ENCODE assay signal across 9 mouse cellular contexts in genomic region chr2:33754980-33755632, GRCm38 (mm10).
DNase-seq lines count a peak whose midpoint lies in the region; ATAC-seq and TF ChIP-seq lines count a peak whose summit lies in the region.
"Had no signal": no experiment of that assay in that cellular context is flagged by ENCODE, and none has a peak within 500 bp of the region (broad histone marks: within the 10 kb centered on the region; RNA-seq: fewer than 3 reads in every experiment).

No protein-coding gene starts in this region.

- 56% methylated on average over 7 of the region's 7 CpGs for WGBS in lung, embryonic 14.5 days
- 77% methylated on average over 7 of the region's 7 CpGs for WGBS in embryonic facial prominence, embryonic 10.5 days
- 59% methylated on average over 7 of the region's 7 CpGs for WGBS in heart, embryonic 10.5 days
- 33% methylated on average over 7 of the region's 7 CpGs for WGBS in liver, postnatal 0 days (ENCODE audit: insufficient replicate concordance)

- H3K27me3 ChIP-seq in lung, embryonic 14.5 days (ENCODE audit: insufficient read depth, low read length) = no peaks in the 10 kb centered on the region
- no peaks in the 10 kb centered on the region for H3K27me3 ChIP-seq in embryonic facial prominence, embryonic 10.5 days (replicated peaks; ENCODE audit: low read depth, poor library complexity, severe bottlenecking)
- H3K27me3 ChIP-seq in heart, embryonic 10.5 days (ENCODE audit: insufficient read depth, poor library complexity, severe bottlenecking) = 0 out of 2 replicates have a peak, but pooled peaks cover 7% of the 10 kb centered on the region
- no peaks in the 10 kb centered on the region for H3K27me3 ChIP-seq in liver, postnatal 0 days (ENCODE audit: insufficient read depth, low read length)

- no peak for ATAC-seq in lung, embryonic 14.5 days (ENCODE audit: insufficient read depth)
- 0 out of 2 replicates have a peak, but pooled peaks have one; percentile 29 for ATAC-seq in liver, postnatal 0 days

- no peak overlapping the region for H3K4me3 ChIP-seq in lung, embryonic 14.5 days (ENCODE audit: low read depth, low read length)
- no peak overlapping the region for H3K4me3 ChIP-seq in embryonic facial prominence, embryonic 10.5 days
- no peak overlapping the region for H3K4me3 ChIP-seq in heart, embryonic 10.5 days
- no peak overlapping the region for H3K4me3 ChIP-seq in liver, postnatal 0 days (ENCODE audit: low read depth, low read length)
- H3K4me3 ChIP-seq: erythroblast, embryonic 14.5 days had no signal

- H3K27ac ChIP-seq in lung, embryonic 14.5 days (ENCODE audit: low read depth) = peak overlapping the region; percentile 89; the same call in 1 of the 2 replicates
- peak overlapping the region; percentile 77 for H3K27ac ChIP-seq in embryonic facial prominence, embryonic 10.5 days (replicated peaks)
- peak overlapping the region; percentile 60; the same call in 1 of the 2 replicates for H3K27ac ChIP-seq in heart, embryonic 10.5 days
- peak overlapping the region; percentile 22; the same call in 1 of the 2 replicates for H3K27ac ChIP-seq in liver, postnatal 0 days (ENCODE audit: low read depth)

- DNase-seq in lung, embryonic 14.5 days = no peak
- DNase-seq in lung, postnatal 36 days = no peak
- DNase-seq in embryonic facial prominence, embryonic 10.5 days (ENCODE audit: low spot score) = no peak
- DNase-seq in heart, embryonic 10.5 days (ENCODE audit: low spot score) = no peak
- DNase-seq in liver, postnatal 0 days = no peak
- no peak for DNase-seq in embryo, embryonic 9.5 days (ENCODE audit: extremely low spot score)
- DNase-seq in adrenal gland, adult 2 months = no peak
- no peak for DNase-seq in lung, postnatal 10 days

- H3K4me1 ChIP-seq in lung, embryonic 14.5 days (ENCODE audit: insufficient read depth) = peaks cover 31% of the 10 kb centered on the region
- H3K4me1 ChIP-seq in embryonic facial prominence, embryonic 10.5 days = peaks cover 54% of the 10 kb centered on the region
- H3K4me1 ChIP-seq in heart, embryonic 10.5 days = peaks cover 48% of the 10 kb centered on the region
- peaks cover 18% of the 10 kb centered on the region for H3K4me1 ChIP-seq in liver, postnatal 0 days (ENCODE audit: insufficient read depth)

- TF ChIP-seq CTCF in lung, embryonic 14.5 days (IDR thresholded peaks at IDR 0.05; ENCODE audit: low read depth) = no peak
- TF ChIP-seq CTCF in liver, postnatal 0 days (IDR thresholded peaks at IDR 0.05; ENCODE audit: low read depth) = no peak

- peaks cover 13% of the 10 kb centered on the region; the same call in 1 of the 2 replicates for H3K36me3 ChIP-seq in lung, embryonic 14.5 days (ENCODE audit: insufficient read depth)
- peaks cover 16% of the 10 kb centered on the region for H3K36me3 ChIP-seq in embryonic facial prominence, embryonic 10.5 days (replicated peaks)
- H3K36me3 ChIP-seq in heart, embryonic 10.5 days = no peaks in the 10 kb centered on the region
- H3K36me3 ChIP-seq in liver, postnatal 0 days (replicated peaks; ENCODE audit: insufficient read depth, low read length) = no peaks in the 10 kb centered on the region

- no peak overlapping the region for H3K9ac ChIP-seq in lung, embryonic 14.5 days
- H3K9ac ChIP-seq in liver, postnatal 0 days (replicated peaks) = no peak overlapping the region

- no peak for TF ChIP-seq EP300 in liver, postnatal 0 days (IDR thresholded peaks at IDR 0.05; ENCODE audit: low read depth)

- H3K4me2 ChIP-seq in lung, embryonic 14.5 days = no peak overlapping the region
- no peak overlapping the region; the same call in 1 of the 2 replicates for H3K4me2 ChIP-seq in liver, postnatal 0 days (ENCODE audit: low read depth, low read length)

- H3K9me3 ChIP-seq in lung, embryonic 14.5 days (ENCODE audit: low read depth, low read length) = no peaks in the 10 kb centered on the region
- no peaks in the 10 kb centered on the region for H3K9me3 ChIP-seq in embryonic facial prominence, embryonic 10.5 days
- no peaks in the 10 kb centered on the region for H3K9me3 ChIP-seq in heart, embryonic 10.5 days
- no peaks in the 10 kb centered on the region for H3K9me3 ChIP-seq in liver, postnatal 0 days (ENCODE audit: low read length)

Comparison
In these comparisons a context has a peak if more than half of its experiments do, and no peak if none do; other contexts are left out.
1. H3K27ac ChIP-seq: peak in every context shown above with its lines; median percentile 89 in lung, embryonic 14.5 days; 77 in embryonic facial prominence, embryonic 10.5 days; 60 in heart, embryonic 10.5 days; 22 in liver, postnatal 0 days.